Mouse (Mus musculus): Measurements from ENCODE around the gene Umodl1. TPM values are rescaled to one million over a fixed set of nuclear protein-coding genes. Genes with fewer than 3 reads are reported as not detected.

Umodl1 gene
- polyA plus RNA-seq (2014; fragmentation: Nextera tagmentation; extraction: Ambion mirVana) = 0.17 TPM in 1 of 2 replicates, not detected in the other

GRCm38 (mm10) chr17:30954340-30954739 lies at the start of gene Umodl1:
Umodl1 (plus strand) TSS chr17:30954640.
- Histone ChIP-seq H3K9ac (no peak within 1 kb of the TSS), H3K4me1 (replicated peaks; ENCODE audit: control insufficient read depth, insufficient read depth, low read length) (no peaks in the 10 kb centered on the region), H3K27me3 (ENCODE audit: control insufficient read depth, insufficient read depth, low read length) (no peaks in the 10 kb centered on the region), H3K4me2 (replicated peaks) (no peak within 1 kb of the TSS), H3K27ac (no peak within 1 kb of the TSS), H3K36me3 (replicated peaks; ENCODE audit: control insufficient read depth, insufficient read depth) (no peaks in the 10 kb centered on the region), H3K9me3 (ENCODE audit: control insufficient read depth, low read length) (no peaks in the 10 kb centered on the region; the same call in 1 of the 2 replicates), H3K4me3 (replicated peaks; ENCODE audit: low read length) (no peak within 1 kb of the TSS)
- no peak for DNase-seq (ENCODE audit: low spot score)
- no peak for ATAC-seq (ENCODE audit: low FRiP score)
- 40% methylated on average over 10 of the region's 10 CpGs for WGBS

DNA sequence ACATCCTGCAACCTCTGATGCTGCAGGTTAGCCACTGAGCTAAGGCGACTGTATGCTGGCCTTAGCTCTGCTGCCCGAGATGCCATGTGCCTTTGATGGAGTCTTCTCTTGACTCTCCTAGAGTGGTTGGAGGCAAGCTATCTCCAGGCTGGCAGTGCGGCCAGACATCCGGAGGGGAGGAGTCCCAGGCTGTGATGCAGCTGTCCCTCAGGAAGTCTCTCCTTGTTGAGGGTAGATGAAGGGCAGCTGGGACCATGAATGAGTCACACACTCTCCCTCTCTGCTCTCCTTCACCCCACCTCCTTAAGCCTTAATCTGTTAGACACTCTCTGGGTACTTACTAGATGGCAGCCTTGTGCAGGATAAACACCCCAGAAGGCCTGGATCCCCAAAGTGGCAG lies 46.9 kb upstream of the Umodl1 start:
- 93% methylated on average over 4 of the region's 4 CpGs for WGBS
- Histone ChIP-seq H3K9me3 (ENCODE audit: control insufficient read depth, low read length) (no peaks in the 10 kb centered on the region), H3K4me2 (replicated peaks) (no peak overlapping the region), H3K27me3 (ENCODE audit: control insufficient read depth, insufficient read depth, low read length) (peaks cover 1% of the 10 kb centered on the region), H3K27ac (no peak overlapping the region), H3K9ac (no peak overlapping the region), H3K4me1 (replicated peaks; ENCODE audit: control insufficient read depth, insufficient read depth, low read length) (peaks cover 9% of the 10 kb centered on the region; the same call in 1 of the 2 replicates), H3K36me3 (replicated peaks; ENCODE audit: control insufficient read depth, insufficient read depth) (no peaks in the 10 kb centered on the region), H3K4me3 (replicated peaks; ENCODE audit: low read length) (no peak overlapping the region)
- ATAC-seq (ENCODE audit: low FRiP score) (no peak), DNase-seq (ENCODE audit: low spot score) (no peak)

- no peak overlapping the region for H3K4me3 ChIP-seq (replicated peaks; ENCODE audit: low read length)
- H3K27me3 ChIP-seq (ENCODE audit: control insufficient read depth, insufficient read depth, low read length) = no peaks in the 10 kb centered on the region
- no peak overlapping the region for H3K27ac ChIP-seq
- peaks cover 9% of the 10 kb centered on the region; the same call in 1 of the 2 replicates for H3K4me1 ChIP-seq (replicated peaks; ENCODE audit: control insufficient read depth, insufficient read depth, low read length)
- WGBS = 63% methylated on average over 27 of the region's 27 CpGs
- no peaks in the 10 kb centered on the region for H3K9me3 ChIP-seq (ENCODE audit: control insufficient read depth, low read length)
- ATAC-seq (ENCODE audit: low FRiP score) (peak; percentile 57; the same call in 1 of the 2 replicates), DNase-seq (ENCODE audit: low spot score) (no peak)
- no peaks in the 10 kb centered on the region for H3K36me3 ChIP-seq (replicated peaks; ENCODE audit: control insufficient read depth, insufficient read depth)
- H3K4me2 ChIP-seq (replicated peaks) = no peak overlapping the region
- H3K9ac ChIP-seq = no peak overlapping the region
Observed at GRCm38 (mm10) chr17:30910866-30911731, 43.3 kb upstream of the Umodl1 start.

- no peak for DNase-seq (ENCODE audit: low spot score)
- Histone ChIP-seq H3K9me3 (ENCODE audit: control insufficient read depth, low read length) (no peaks in the 10 kb centered on the region), H3K9ac (no peak overlapping the region), H3K4me2 (replicated peaks) (no peak overlapping the region), H3K27me3 (ENCODE audit: control insufficient read depth, insufficient read depth, low read length) (no peaks in the 10 kb centered on the region), H3K4me1 (replicated peaks; ENCODE audit: control insufficient read depth, insufficient read depth, low read length) (peaks cover 9% of the 10 kb centered on the region; the same call in 1 of the 2 replicates), H3K36me3 (replicated peaks; ENCODE audit: control insufficient read depth, insufficient read depth) (no peaks in the 10 kb centered on the region), H3K4me3 (replicated peaks; ENCODE audit: low read length) (no peak overlapping the region), H3K27ac (no peak overlapping the region)
- 49% methylated on average over 8 of the region's 8 CpGs for WGBS
- ATAC-seq (ENCODE audit: low FRiP score) = no peak
Observed at GRCm38 (mm10) chr17:30911732-30912088, 42.7 kb upstream of the Umodl1 start.

DNA sequence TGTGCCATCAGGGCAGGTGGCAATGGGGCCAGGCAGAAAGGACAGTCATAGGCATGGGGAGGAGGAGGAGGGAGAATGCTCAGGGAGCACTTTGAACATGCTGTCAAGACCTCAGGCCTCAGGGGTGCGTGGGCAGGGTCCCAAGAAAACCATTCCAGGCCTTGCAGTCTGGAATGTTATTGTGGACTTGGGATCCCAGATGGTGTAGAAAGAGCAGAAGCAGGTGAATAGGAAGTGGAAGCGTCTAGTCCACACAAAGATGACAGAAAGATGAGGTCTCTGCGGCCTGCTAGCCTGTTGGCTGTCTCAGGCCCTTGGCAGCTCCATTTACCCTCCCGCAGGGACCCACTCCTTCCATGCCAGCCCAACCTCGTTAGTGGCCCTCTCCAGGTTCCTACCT lies 41.9 kb upstream of the Umodl1 start:
- no peaks in the 10 kb centered on the region for H3K9me3 ChIP-seq (ENCODE audit: control insufficient read depth, low read length)
- no peak overlapping the region for H3K9ac ChIP-seq
- no peak overlapping the region for H3K4me3 ChIP-seq (replicated peaks; ENCODE audit: low read length)
- H3K4me2 ChIP-seq (replicated peaks) = no peak overlapping the region
- ATAC-seq (ENCODE audit: low FRiP score) = no peak
- H3K36me3 ChIP-seq (replicated peaks; ENCODE audit: control insufficient read depth, insufficient read depth) = no peaks in the 10 kb centered on the region
- H3K27ac ChIP-seq = no peak overlapping the region
- no peaks in the 10 kb centered on the region for H3K27me3 ChIP-seq (ENCODE audit: control insufficient read depth, insufficient read depth, low read length)
- 84% methylated on average over 5 of the region's 5 CpGs for WGBS
- DNase-seq (ENCODE audit: low spot score) = no peak
- H3K4me1 ChIP-seq (replicated peaks; ENCODE audit: control insufficient read depth, insufficient read depth, low read length) = peaks cover 9% of the 10 kb centered on the region; the same call in 1 of the 2 replicates

DNA sequence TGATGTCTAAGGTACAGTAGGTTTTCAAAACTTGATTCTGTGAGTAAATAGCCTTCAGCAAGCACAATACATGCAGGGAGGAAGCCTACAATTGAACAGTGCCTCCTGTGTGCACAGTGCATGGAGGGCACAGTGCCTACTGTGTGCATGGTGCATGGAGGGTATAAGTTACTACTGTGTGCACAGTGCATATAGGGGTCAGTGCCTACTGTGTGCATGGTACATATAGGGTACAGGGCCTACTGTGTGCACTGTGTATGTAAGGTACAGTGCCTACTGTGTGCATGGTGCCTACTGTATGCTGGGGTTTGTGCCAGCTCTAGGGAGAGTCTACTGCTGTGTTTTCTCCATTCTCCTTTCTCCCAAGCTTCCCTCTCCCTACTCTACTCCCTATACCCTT lies 40.2 kb upstream of the Umodl1 start:
- Histone ChIP-seq H3K4me2 (replicated peaks) (no peak overlapping the region), H3K4me1 (replicated peaks; ENCODE audit: control insufficient read depth, insufficient read depth, low read length) (peaks cover 9% of the 10 kb centered on the region; the same call in 1 of the 2 replicates), H3K9ac (no peak overlapping the region), H3K27me3 (ENCODE audit: control insufficient read depth, insufficient read depth, low read length) (no peaks in the 10 kb centered on the region), H3K36me3 (replicated peaks; ENCODE audit: control insufficient read depth, insufficient read depth) (no peaks in the 10 kb centered on the region), H3K4me3 (replicated peaks; ENCODE audit: low read length) (no peak overlapping the region), H3K27ac (no peak overlapping the region), H3K9me3 (ENCODE audit: control insufficient read depth, low read length) (no peaks in the 10 kb centered on the region)
- no peak for DNase-seq (ENCODE audit: low spot score)
- ATAC-seq (ENCODE audit: low FRiP score) = no peak

- no peak for DNase-seq (ENCODE audit: low spot score)
- Histone ChIP-seq H3K4me2 (replicated peaks) (no peak overlapping the region), H3K27me3 (ENCODE audit: control insufficient read depth, insufficient read depth, low read length) (no peaks in the 10 kb centered on the region), H3K27ac (no peak overlapping the region), H3K9me3 (ENCODE audit: control insufficient read depth, low read length) (no peaks in the 10 kb centered on the region), H3K4me1 (replicated peaks; ENCODE audit: control insufficient read depth, insufficient read depth, low read length) (no peaks in the 10 kb centered on the region), H3K36me3 (replicated peaks; ENCODE audit: control insufficient read depth, insufficient read depth) (no peaks in the 10 kb centered on the region), H3K4me3 (replicated peaks; ENCODE audit: low read length) (no peak overlapping the region), H3K9ac (no peak overlapping the region)
- ATAC-seq (ENCODE audit: low FRiP score) = no peak
- WGBS = 72% methylated on average over 4 of the region's 4 CpGs
Observed at GRCm38 (mm10) chr17:30923566-30923965, 30.9 kb upstream of the Umodl1 start.

DNA sequence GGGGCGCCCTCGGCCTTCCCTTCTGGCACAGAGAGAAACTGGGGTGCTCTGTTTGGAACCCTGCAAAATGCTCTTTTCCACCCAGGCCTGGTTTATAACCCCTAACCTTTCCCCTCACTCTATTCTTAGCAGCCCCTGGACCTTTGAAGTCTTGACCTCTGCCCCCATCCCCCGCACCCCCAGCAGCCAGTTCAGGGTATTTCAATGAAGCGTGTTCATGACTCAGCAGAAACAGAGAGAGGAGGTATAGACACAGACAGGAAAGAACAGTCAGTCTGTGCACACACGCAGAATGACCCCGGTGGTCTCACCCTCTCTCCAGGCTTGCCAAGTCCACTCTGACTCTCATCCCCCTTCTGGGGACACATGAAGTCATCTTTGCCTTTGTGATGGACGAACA lies 23.6 kb upstream of the Umodl1 start:
- Histone ChIP-seq H3K9ac (no peak overlapping the region), H3K4me2 (replicated peaks) (no peak overlapping the region), H3K27me3 (ENCODE audit: control insufficient read depth, insufficient read depth, low read length) (no peaks in the 10 kb centered on the region), H3K36me3 (replicated peaks; ENCODE audit: control insufficient read depth, insufficient read depth) (no peaks in the 10 kb centered on the region), H3K9me3 (ENCODE audit: control insufficient read depth, low read length) (no peaks in the 10 kb centered on the region), H3K4me1 (replicated peaks; ENCODE audit: control insufficient read depth, insufficient read depth, low read length) (no peaks in the 10 kb centered on the region), H3K27ac (no peak overlapping the region), H3K4me3 (replicated peaks; ENCODE audit: low read length) (no peak overlapping the region)
- DNase-seq (ENCODE audit: low spot score) (no peak), ATAC-seq (ENCODE audit: low FRiP score) (no peak)
- 84% methylated on average over 7 of the region's 7 CpGs for WGBS

DNA sequence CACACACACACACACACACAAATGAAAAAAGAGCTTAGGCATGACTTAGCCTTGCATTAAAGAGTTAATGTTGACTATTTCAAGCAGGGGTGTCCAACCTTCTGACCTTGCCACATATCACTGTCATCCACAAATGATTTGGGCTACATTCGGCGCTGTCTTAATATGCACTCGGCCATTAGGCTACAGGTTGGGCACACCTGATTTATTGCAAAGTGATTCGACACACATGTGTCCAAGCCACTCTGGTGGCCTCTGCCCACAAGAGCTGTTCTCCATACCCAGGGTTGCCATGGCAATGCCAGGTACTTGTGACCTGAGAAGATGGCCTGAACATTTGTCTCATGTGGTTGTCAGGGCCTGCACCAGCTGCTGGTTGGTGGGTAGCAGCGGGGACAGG lies 21.6 kb upstream of the Umodl1 start:
- DNase-seq (ENCODE audit: low spot score) = no peak
- Histone ChIP-seq H3K9ac (no peak overlapping the region), H3K36me3 (replicated peaks; ENCODE audit: control insufficient read depth, insufficient read depth) (no peaks in the 10 kb centered on the region), H3K4me3 (replicated peaks; ENCODE audit: low read length) (no peak overlapping the region), H3K9me3 (ENCODE audit: control insufficient read depth, low read length) (no peaks in the 10 kb centered on the region), H3K4me1 (replicated peaks; ENCODE audit: control insufficient read depth, insufficient read depth, low read length) (no peaks in the 10 kb centered on the region), H3K4me2 (replicated peaks) (no peak overlapping the region), H3K27ac (no peak overlapping the region), H3K27me3 (ENCODE audit: control insufficient read depth, insufficient read depth, low read length) (no peaks in the 10 kb centered on the region)
- WGBS = 83% methylated on average over 5 of the region's 5 CpGs
- ATAC-seq (ENCODE audit: low FRiP score) = no peak

All from hindbrain, embryonic 14.5 days (tissue).